Mouse (Mus musculus) neural tube, embryonic 11.5 days (tissue): ENCODE measurements at regions not wholly inside any gene's neighbourhood (a gene's known extent, or its start where the extent isn't known, plus 50 kb on each side); places are given as distances from the start of the nearest gene placed in this dataset.

Experiments used
- ATAC-seq: fragments of 200-750 bp; cut with Nextera tagmentation; 2 replicates; pipeline ENCODE4 v1.8.0; 2017; ENCODE audit warnings: moderate number of reproducible peaks, mild to moderate bottlenecking, moderate TSS enrichment, moderate library complexity; ENCODE audit not compliant: insufficient read depth, low FRiP score, low TSS enrichment
- DNase-seq: peaks from one replicate; pipeline ENCODE4 v3.0.0-alpha.2; 2015; ENCODE audit warnings: low spot score
- H3K27ac ChIP-seq: fragments of 300-500 bp; sonication (generic); 2 replicates; pipeline ENCODE4 v1.5.1; 2014; ENCODE audit warnings: low read depth, mild to moderate bottlenecking, low read length
- H3K27me3 ChIP-seq: fragments of 300-500 bp; sonication (generic); 2 replicates; pipeline ENCODE4 v1.6.1; 2014; ENCODE audit warnings: mild to moderate bottlenecking, low read length, mixed read lengths; ENCODE audit not compliant: control insufficient read depth, insufficient read depth
- H3K36me3 ChIP-seq: fragments of 300-500 bp; sonication (generic); 2 replicates; pipeline ENCODE4 v1.6.1; 2014; ENCODE audit warnings: mild to moderate bottlenecking, low read length, moderate library complexity, mixed read lengths; ENCODE audit not compliant: control insufficient read depth, insufficient read depth
- H3K4me1 ChIP-seq: fragments of 300-500 bp; sonication (generic); 2 replicates; pipeline ENCODE4 v1.6.1; 2014; ENCODE audit warnings: low read length, mixed read lengths; ENCODE audit not compliant: control insufficient read depth, insufficient read depth
- H3K4me2 ChIP-seq: fragments of 300-500 bp; sonication (generic); 2 replicates; pipeline ENCODE4 v1.6.1; 2014; ENCODE audit warnings: low read depth, mild to moderate bottlenecking, moderate library complexity
- H3K4me3 ChIP-seq: fragments of 300-500 bp; sonication (generic); 2 replicates; pipeline ENCODE4 v1.5.1; 2014; ENCODE audit warnings: low read depth, low read length
- H3K9ac ChIP-seq: fragments of 300-500 bp; sonication (generic); 2 replicates; pipeline ENCODE4 v1.6.1; 2014; ENCODE audit warnings: mild to moderate bottlenecking, low read length
- H3K9me3 ChIP-seq: fragments of 300-500 bp; sonication (generic); 2 replicates; pipeline ENCODE4 v1.6.1; 2016; ENCODE audit warnings: low read length; ENCODE audit not compliant: control insufficient read depth
- WGBS: fragments of 180-500 bp; shearing (Covaris S2); extraction: QIAGEN DNeasy Blood & Tissue Kit; methylation state at CpG from one replicate; pipeline ENCODE4 v1.1.7; 2014; 5-methylcytosine and 5-hydroxymethylcytosine counted together

- no peaks in the 10 kb centered on the region for H3K4me1 ChIP-seq
- DNase-seq (no peak), ATAC-seq (no peak)
- no peak overlapping the region for H3K4me3 ChIP-seq
- H3K4me2 ChIP-seq = no peak overlapping the region
- no peak overlapping the region for H3K27ac ChIP-seq
- no peaks in the 10 kb centered on the region for H3K9me3 ChIP-seq
- H3K27me3 ChIP-seq = no peaks in the 10 kb centered on the region
- no peak overlapping the region for H3K9ac ChIP-seq
- H3K36me3 ChIP-seq = no peaks in the 10 kb centered on the region
- WGBS = 81% methylated on average over 5 of the region's 5 CpGs
Measured at GRCm38 (mm10) chr13:110696549-110696948, 301.7 kb downstream of the Plk2 start.

DNA sequence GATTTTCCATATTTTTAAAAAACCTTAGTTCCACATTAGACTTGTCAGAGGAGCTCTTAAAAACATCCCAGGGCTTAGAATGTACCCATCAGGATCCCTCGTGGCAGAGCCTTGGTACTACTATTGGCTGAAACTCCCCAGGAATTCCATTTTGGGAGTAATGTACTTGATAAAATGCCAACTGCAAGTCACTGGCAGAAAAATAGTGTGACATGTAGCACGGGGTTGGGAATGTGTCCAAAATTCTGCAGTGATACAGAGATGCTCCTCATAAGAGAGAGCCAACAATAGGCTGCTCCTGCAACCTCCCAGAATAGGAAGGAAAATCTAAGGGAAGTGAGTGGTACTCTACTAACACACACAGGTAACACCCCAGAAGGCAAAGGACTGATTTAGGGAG is 309.4 kb downstream of the Plk2 start:
- H3K36me3 ChIP-seq = no peaks in the 10 kb centered on the region
- no peaks in the 10 kb centered on the region for H3K27me3 ChIP-seq
- 88% methylated on average over 2 of the region's 2 CpGs for WGBS
- no peaks in the 10 kb centered on the region for H3K9me3 ChIP-seq
- no peak overlapping the region for H3K4me2 ChIP-seq
- H3K4me1 ChIP-seq = no peaks in the 10 kb centered on the region
- H3K27ac ChIP-seq = no peak overlapping the region
- DNase-seq = no peak
- no peak overlapping the region for H3K4me3 ChIP-seq
- no peak for ATAC-seq
- no peak overlapping the region for H3K9ac ChIP-seq

DNA sequence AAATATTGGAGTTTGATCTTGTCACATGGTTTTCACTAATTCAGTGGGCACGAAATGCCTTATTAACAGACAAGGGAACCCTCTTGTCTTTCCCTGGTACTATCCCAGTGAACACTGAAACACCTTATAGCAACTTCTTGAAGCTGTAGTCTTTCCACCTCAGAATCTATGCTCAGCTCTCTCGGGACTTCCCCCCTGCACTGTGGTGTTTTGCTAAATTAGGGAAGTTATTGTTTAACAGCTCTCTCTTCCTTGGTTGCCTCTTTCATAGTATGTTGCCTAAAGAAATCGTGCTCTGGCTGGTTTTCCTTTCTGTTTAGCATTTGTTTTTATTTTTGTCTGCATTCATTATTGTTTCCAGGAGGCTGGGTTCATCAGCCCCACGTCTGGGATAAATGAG is 316.0 kb downstream of the Plk2 start:
- ATAC-seq = no peak
- no peaks in the 10 kb centered on the region for H3K27me3 ChIP-seq
- H3K4me3 ChIP-seq = no peak overlapping the region
- no peak overlapping the region for H3K27ac ChIP-seq
- no peak for DNase-seq
- 71% methylated on average over 4 of the region's 4 CpGs for WGBS
- H3K4me2 ChIP-seq = no peak overlapping the region
- H3K9ac ChIP-seq = no peak overlapping the region
- no peaks in the 10 kb centered on the region for H3K36me3 ChIP-seq
- no peaks in the 10 kb centered on the region for H3K4me1 ChIP-seq
- H3K9me3 ChIP-seq = no peaks in the 10 kb centered on the region

DNA sequence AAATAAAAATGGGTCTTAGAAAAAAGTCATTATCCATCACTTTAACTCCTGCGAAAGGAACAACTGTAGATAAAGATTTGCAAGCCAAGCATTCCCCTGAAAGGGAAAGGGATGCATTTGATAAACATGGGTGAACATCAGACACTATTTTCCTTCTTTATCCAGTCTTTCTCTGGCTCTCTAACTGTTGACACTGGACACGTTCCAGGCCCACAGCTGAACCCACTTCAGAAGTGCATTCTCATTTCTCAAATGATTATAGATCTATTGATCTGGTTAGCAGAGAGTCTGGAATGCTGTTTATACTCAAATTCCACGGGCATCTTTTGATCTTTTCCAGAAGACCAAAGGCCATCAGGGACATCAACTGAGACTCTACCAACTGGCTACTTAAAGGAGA is 317.7 kb downstream of the Plk2 start:
- Histone ChIP-seq H3K36me3 (no peaks in the 10 kb centered on the region), H3K9ac (no peak overlapping the region), H3K27ac (no peak overlapping the region), H3K4me1 (no peaks in the 10 kb centered on the region), H3K4me2 (no peak overlapping the region), H3K27me3 (no peaks in the 10 kb centered on the region), H3K4me3 (no peak overlapping the region), H3K9me3 (no peaks in the 10 kb centered on the region)
- ATAC-seq (no peak), DNase-seq (no peak)
- WGBS = 70% methylated on average over 3 of the region's 3 CpGs

- WGBS = 77% methylated on average over 10 of the region's 10 CpGs
Measured at GRCm38 (mm10) chr13:110722170-110722569, 327.3 kb downstream of the Plk2 start.

GRCm38 (mm10) chr13:110722752-110723151 is 327.9 kb downstream of the Plk2 start:
- Histone ChIP-seq H3K9ac (no peak overlapping the region), H3K4me3 (no peak overlapping the region), H3K27me3 (no peaks in the 10 kb centered on the region), H3K4me1 (no peaks in the 10 kb centered on the region), H3K27ac (no peak overlapping the region), H3K36me3 (no peaks in the 10 kb centered on the region), H3K4me2 (no peak overlapping the region), H3K9me3 (no peaks in the 10 kb centered on the region)
- ATAC-seq = no peak
- WGBS = 85% methylated on average over 6 of the region's 6 CpGs
- DNase-seq = no peak

More at GRCm38 (mm10) chr13:110722170-110722569, 327.3 kb downstream of the Plk2 start:
- Histone ChIP-seq H3K27ac (no peak overlapping the region), H3K4me1 (no peaks in the 10 kb centered on the region), H3K9me3 (no peaks in the 10 kb centered on the region), H3K9ac (no peak overlapping the region), H3K36me3 (no peaks in the 10 kb centered on the region), H3K4me3 (no peak overlapping the region), H3K27me3 (no peaks in the 10 kb centered on the region), H3K4me2 (no peak overlapping the region)
- ATAC-seq = peak; percentile 50; the same call in 1 of the 2 replicates
- DNase-seq = no peak

DNA sequence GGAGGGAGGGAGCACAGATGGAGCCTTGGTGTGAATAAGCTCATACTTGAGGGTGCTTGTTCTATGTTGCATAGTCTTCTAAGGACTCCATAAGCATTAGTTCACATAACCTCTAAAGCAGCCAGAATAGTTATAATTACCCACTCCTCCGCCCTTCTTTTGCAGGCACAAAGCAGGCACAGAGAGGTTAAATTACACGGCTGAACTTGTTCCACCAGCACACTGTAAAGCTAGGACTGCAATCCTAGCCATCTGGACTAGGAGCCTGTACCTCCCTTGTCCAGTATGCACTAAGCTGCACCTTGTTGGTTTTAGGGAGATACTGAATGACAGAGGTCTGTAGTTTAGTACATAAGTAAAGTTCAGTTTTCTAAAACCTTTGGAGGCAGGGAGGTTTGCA is 330.0 kb downstream of the Plk2 start:
- Histone ChIP-seq H3K27ac (no peak overlapping the region), H3K27me3 (no peaks in the 10 kb centered on the region), H3K4me1 (no peaks in the 10 kb centered on the region), H3K9ac (no peak overlapping the region), H3K36me3 (no peaks in the 10 kb centered on the region), H3K4me2 (no peak overlapping the region), H3K9me3 (no peaks in the 10 kb centered on the region), H3K4me3 (no peak overlapping the region)
- 71% methylated on average over 2 of the region's 2 CpGs for WGBS
- ATAC-seq (no peak), DNase-seq (no peak)

- H3K9me3 ChIP-seq = no peaks in the 10 kb centered on the region
- no peaks in the 10 kb centered on the region for H3K4me1 ChIP-seq
- no peaks in the 10 kb centered on the region for H3K27me3 ChIP-seq
- ATAC-seq (no peak), DNase-seq (no peak)
- no peak overlapping the region for H3K4me3 ChIP-seq
- 81% methylated on average over 3 of the region's 3 CpGs for WGBS
- H3K9ac ChIP-seq = no peak overlapping the region
- no peaks in the 10 kb centered on the region for H3K36me3 ChIP-seq
- H3K4me2 ChIP-seq = no peak overlapping the region
- H3K27ac ChIP-seq = no peak overlapping the region
Measured at GRCm38 (mm10) chr13:110725821-110726220, 331.0 kb downstream of the Plk2 start.

DNA sequence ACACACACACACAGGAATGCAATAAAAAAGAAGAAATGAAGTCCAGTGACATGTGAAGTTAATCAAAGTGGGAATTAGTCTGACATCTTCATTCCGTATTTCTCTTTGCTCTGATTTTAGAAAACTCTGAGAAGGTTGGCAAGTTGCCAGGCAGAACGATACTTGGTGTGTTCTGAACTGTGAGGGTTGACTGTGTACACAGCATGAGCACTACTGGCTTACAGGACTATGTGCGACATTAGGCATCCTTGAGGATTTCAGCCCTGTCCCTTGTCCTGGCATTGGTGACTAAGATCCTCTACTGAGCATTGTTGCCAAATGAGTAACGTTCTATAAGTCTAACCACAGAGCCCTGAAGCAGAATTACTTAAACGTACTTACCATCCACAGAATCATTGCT is 340.7 kb downstream of the Plk2 start:
- Histone ChIP-seq H3K9ac (no peak overlapping the region), H3K4me2 (no peak overlapping the region), H3K36me3 (no peaks in the 10 kb centered on the region), H3K9me3 (no peaks in the 10 kb centered on the region), H3K4me3 (no peak overlapping the region), H3K27ac (no peak overlapping the region), H3K4me1 (no peaks in the 10 kb centered on the region), H3K27me3 (no peaks in the 10 kb centered on the region)
- no peak for DNase-seq
- no peak for ATAC-seq
- WGBS = 71% methylated on average over 5 of the region's 5 CpGs
